Mouse (Mus musculus) forebrain, embryonic 12.5 days (tissue): ENCODE data around the gene Rcc2. TPM values are rescaled to one million over a fixed set of nuclear protein-coding genes. Genes with fewer than 3 reads are reported as not detected.

ENCODE experiments used
- ATAC-seq: fragments of 200-750 bp; cut with Nextera tagmentation; 2 replicates; pipeline ENCODE4 v1.8.0; 2017; ENCODE audit warnings: moderate TSS enrichment; ENCODE audit not compliant: low FRiP score
- H3K27ac ChIP-seq: fragments of 300-500 bp; sonication (generic); 2 replicates; pipeline ENCODE4 v1.5.1; 2016; ENCODE audit warnings: mild to moderate bottlenecking
- H3K27me3 ChIP-seq: fragments of 300-500 bp; sonication (generic); 2 replicates; pipeline ENCODE4 v1.6.1; 2016; ENCODE audit warnings: mild to moderate bottlenecking
- H3K36me3 ChIP-seq: fragments of 300-500 bp; sonication (generic); replicated peaks from 2 replicates; pipeline ENCODE4 v1.6.1; 2016; ENCODE audit warnings: mild to moderate bottlenecking
- H3K4me1 ChIP-seq: fragments of 300-500 bp; sonication (generic); 2 replicates; pipeline ENCODE4 v1.6.1; 2016
- H3K4me2 ChIP-seq: fragments of 300-500 bp; sonication (generic); 2 replicates; pipeline ENCODE4 v1.6.1; 2016; ENCODE audit warnings: mild to moderate bottlenecking, moderate library complexity
- H3K4me3 ChIP-seq: fragments of 300-500 bp; sonication (generic); replicated peaks from 2 replicates; pipeline ENCODE4 v1.5.1; 2016; ENCODE audit warnings: mild to moderate bottlenecking
- H3K9ac ChIP-seq: fragments of 300-500 bp; sonication (generic); 2 replicates; pipeline ENCODE4 v1.6.1; 2016; ENCODE audit warnings: mild to moderate bottlenecking
- H3K9me3 ChIP-seq: fragments of 300-500 bp; sonication (generic); 2 replicates; pipeline ENCODE4 v1.6.1; 2016
- WGBS: fragments of 180-500 bp; shearing (Covaris S2); methylation state at CpG from one replicate; pipeline ENCODE4 v1.1.7; 2016; 5-methylcytosine and 5-hydroxymethylcytosine counted together
- polyA plus RNA-seq: library from polyadenylated mRNA; unstranded; fragments of >200 nt; fragmentation: Nextera tagmentation; extraction: Ambion mirVana; gene quantifications from 2 replicates; pipeline ENCODE4 v1.2.1, GENCODE M21; 2016

Rcc2 gene
- polyA plus RNA-seq: 45.9 and 81.3 TPM in 2 replicates

- Histone ChIP-seq H3K27me3 (peaks cover 31% of the 10 kb centered on the region), H3K36me3 (peaks cover 15% of the 10 kb centered on the region), H3K4me2 (peak within 1 kb of the TSS; percentile 85), H3K4me3 (peak within 1 kb of the TSS; percentile 97), H3K9me3 (no peaks in the 10 kb centered on the region), H3K4me1 (peaks cover 43% of the 10 kb centered on the region), H3K27ac (peak within 1 kb of the TSS; percentile 100), H3K9ac (peak within 1 kb of the TSS; percentile 98)
- no peak for ATAC-seq
- WGBS: 4% methylated on average over 20 of the region's 20 CpGs
Observed at GRCm38 (mm10) chr4:140700269-140701018, at the start of gene Rcc2. Gene Rcc2 (plus strand): TSS chr4:140700541.

- ATAC-seq: no peak
- Histone ChIP-seq H3K27ac (no peak overlapping the region), H3K27me3 (peaks cover 8% of the 10 kb centered on the region; the same call in 1 of the 2 replicates), H3K4me1 (peaks cover 47% of the 10 kb centered on the region), H3K9me3 (no peaks in the 10 kb centered on the region), H3K36me3 (no peaks in the 10 kb centered on the region), H3K4me3 (no peak overlapping the region), H3K9ac (no peak overlapping the region; the same call in 1 of the 2 replicates), H3K4me2 (no peak overlapping the region)
- 51% methylated on average over 14 of the region's 14 CpGs for WGBS
Observed at GRCm38 (mm10) chr4:140653835-140654583, 46.3 kb upstream of the Rcc2 start.

GRCm38 (mm10) chr4:140654798-140655197 is 45.5 kb upstream of the Rcc2 start:
- peaks cover 43% of the 10 kb centered on the region for H3K4me1 ChIP-seq
- ATAC-seq: no peak
- H3K4me3 ChIP-seq: no peak overlapping the region
- H3K36me3 ChIP-seq: no peaks in the 10 kb centered on the region
- no peak overlapping the region for H3K4me2 ChIP-seq
- H3K27me3 ChIP-seq: peaks cover 8% of the 10 kb centered on the region; the same call in 1 of the 2 replicates
- WGBS: 80% methylated on average over 8 of the region's 8 CpGs
- H3K27ac ChIP-seq: no peak overlapping the region
- no peak overlapping the region for H3K9ac ChIP-seq
- H3K9me3 ChIP-seq: no peaks in the 10 kb centered on the region

GRCm38 (mm10) chr4:140656529-140656928 is 43.8 kb upstream of the Rcc2 start:
- Histone ChIP-seq H3K4me2 (no peak overlapping the region), H3K27me3 (no peaks in the 10 kb centered on the region), H3K36me3 (no peaks in the 10 kb centered on the region), H3K27ac (peak overlapping the region; percentile 99), H3K4me3 (no peak overlapping the region), H3K9me3 (no peaks in the 10 kb centered on the region), H3K4me1 (peaks cover 43% of the 10 kb centered on the region), H3K9ac (no peak overlapping the region)
- WGBS: 63% methylated on average over 8 of the region's 8 CpGs
- ATAC-seq: no peak

- peak overlapping the region; percentile 48 for H3K9ac ChIP-seq
- peak; percentile 90 for ATAC-seq
- H3K4me2 ChIP-seq: peak overlapping the region; percentile 46
- no peaks in the 10 kb centered on the region for H3K9me3 ChIP-seq
- H3K36me3 ChIP-seq: no peaks in the 10 kb centered on the region
- H3K4me1 ChIP-seq: peaks cover 51% of the 10 kb centered on the region
- peaks cover 4% of the 10 kb centered on the region; the same call in 1 of the 2 replicates for H3K27me3 ChIP-seq
- H3K27ac ChIP-seq: peak overlapping the region; percentile 99
- H3K4me3 ChIP-seq: 0 out of 2 replicates have a peak overlapping the region, but pooled peaks have one; percentile 15
- under 1% methylated on average over 24 of the region's 24 CpGs for WGBS
Observed at GRCm38 (mm10) chr4:140657681-140658575, 42.4 kb upstream of the Rcc2 start.

GRCm38 (mm10) chr4:140661406-140662022 is 38.8 kb upstream of the Rcc2 start:
- Histone ChIP-seq H3K27me3 (peaks cover 4% of the 10 kb centered on the region; the same call in 1 of the 2 replicates), H3K27ac (no peak overlapping the region), H3K36me3 (no peaks in the 10 kb centered on the region), H3K9ac (no peak overlapping the region), H3K4me3 (no peak overlapping the region), H3K4me2 (no peak overlapping the region), H3K4me1 (peaks cover 45% of the 10 kb centered on the region), H3K9me3 (no peaks in the 10 kb centered on the region)
- 81% methylated on average over 18 of the region's 18 CpGs for WGBS
- ATAC-seq: no peak

- peak overlapping the region; percentile 3; the same call in 1 of the 2 replicates for H3K27ac ChIP-seq
- 47% methylated on average over 7 of the region's 7 CpGs for WGBS
Observed at GRCm38 (mm10) chr4:140662453-140662852, 37.9 kb upstream of the Rcc2 start.

GRCm38 (mm10) chr4:140662882-140663585 is 37.3 kb upstream of the Rcc2 start:
- no peak overlapping the region for H3K27ac ChIP-seq
- H3K27me3 ChIP-seq: peaks cover 4% of the 10 kb centered on the region; the same call in 1 of the 2 replicates
- no peaks in the 10 kb centered on the region for H3K9me3 ChIP-seq
- no peak overlapping the region for H3K4me2 ChIP-seq
- WGBS: 34% methylated on average over 10 of the region's 10 CpGs
- no peak for ATAC-seq
- no peak overlapping the region for H3K4me3 ChIP-seq
- no peaks in the 10 kb centered on the region for H3K36me3 ChIP-seq
- H3K9ac ChIP-seq: no peak overlapping the region
- H3K4me1 ChIP-seq: peaks cover 31% of the 10 kb centered on the region

More at GRCm38 (mm10) chr4:140662453-140662852, 37.9 kb upstream of the Rcc2 start:
- Histone ChIP-seq H3K9ac (no peak overlapping the region), H3K4me2 (no peak overlapping the region), H3K4me3 (no peak overlapping the region), H3K36me3 (no peaks in the 10 kb centered on the region), H3K9me3 (no peaks in the 10 kb centered on the region), H3K4me1 (peaks cover 37% of the 10 kb centered on the region), H3K27me3 (peaks cover 4% of the 10 kb centered on the region; the same call in 1 of the 2 replicates)
- ATAC-seq: no peak

GRCm38 (mm10) chr4:140665053-140665452 is 35.3 kb upstream of the Rcc2 start:
- H3K36me3 ChIP-seq: no peaks in the 10 kb centered on the region
- WGBS: 71% methylated on average over 7 of the region's 7 CpGs
- no peak overlapping the region for H3K4me2 ChIP-seq
- H3K27ac ChIP-seq: no peak overlapping the region
- H3K27me3 ChIP-seq: peaks cover 4% of the 10 kb centered on the region; the same call in 1 of the 2 replicates
- H3K4me1 ChIP-seq: peaks cover 17% of the 10 kb centered on the region
- no peak overlapping the region for H3K4me3 ChIP-seq
- no peaks in the 10 kb centered on the region for H3K9me3 ChIP-seq
- H3K9ac ChIP-seq: no peak overlapping the region
- ATAC-seq: no peak

GRCm38 (mm10) chr4:140665760-140666159 is 34.6 kb upstream of the Rcc2 start, which contains the start of gene Arhgef10l:
Gene Arhgef10l (minus strand): TSS chr4:140666012.
- Histone ChIP-seq H3K9me3 (no peaks in the 10 kb centered on the region), H3K36me3 (no peaks in the 10 kb centered on the region), H3K4me1 (peaks cover 17% of the 10 kb centered on the region), H3K27me3 (peaks cover 4% of the 10 kb centered on the region; the same call in 1 of the 2 replicates), H3K4me2 (no peak within 1 kb of the TSS), H3K27ac (no peak within 1 kb of the TSS), H3K9ac (no peak within 1 kb of the TSS), H3K4me3 (no peak within 1 kb of the TSS)
- WGBS: 82% methylated on average over 11 of the region's 11 CpGs
- ATAC-seq: no peak

GRCm38 (mm10) chr4:140667802-140668201 is 32.5 kb upstream of the Rcc2 start:
- peaks cover 11% of the 10 kb centered on the region for H3K4me1 ChIP-seq
- no peak overlapping the region for H3K9ac ChIP-seq
- H3K27me3 ChIP-seq: no peaks in the 10 kb centered on the region
- no peak overlapping the region for H3K4me3 ChIP-seq
- H3K27ac ChIP-seq: no peak overlapping the region
- H3K9me3 ChIP-seq: no peaks in the 10 kb centered on the region
- no peak overlapping the region for H3K4me2 ChIP-seq
- H3K36me3 ChIP-seq: no peaks in the 10 kb centered on the region
- WGBS: 94% methylated on average over 8 of the region's 8 CpGs
- no peak for ATAC-seq
